Mouse (Mus musculus): Measurements from ENCODE around the gene Cobl.

Cobl gene

DNA sequence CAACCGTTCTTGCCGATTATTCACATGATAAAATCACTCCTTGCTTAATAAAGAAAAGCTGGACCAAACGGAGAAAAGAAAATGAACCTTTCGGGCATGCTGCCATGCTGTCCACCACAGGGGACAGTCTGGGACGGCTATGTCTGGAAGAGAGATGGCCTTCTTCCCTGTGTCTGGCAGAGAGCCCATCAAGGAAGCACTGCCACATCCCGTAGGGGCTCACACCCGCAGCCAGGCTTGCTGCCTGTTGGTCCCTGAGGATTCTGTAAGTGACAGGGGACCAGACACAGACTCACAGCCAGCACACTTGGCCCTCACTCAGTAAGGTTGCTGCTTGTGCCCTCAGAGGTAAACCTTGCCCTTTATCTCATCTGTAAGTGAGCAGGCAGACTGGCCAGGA is 235.3 kb downstream of the Cobl start:
- DNase-seq (ENCODE audit: low read depth, low spot score): no peak

DNA sequence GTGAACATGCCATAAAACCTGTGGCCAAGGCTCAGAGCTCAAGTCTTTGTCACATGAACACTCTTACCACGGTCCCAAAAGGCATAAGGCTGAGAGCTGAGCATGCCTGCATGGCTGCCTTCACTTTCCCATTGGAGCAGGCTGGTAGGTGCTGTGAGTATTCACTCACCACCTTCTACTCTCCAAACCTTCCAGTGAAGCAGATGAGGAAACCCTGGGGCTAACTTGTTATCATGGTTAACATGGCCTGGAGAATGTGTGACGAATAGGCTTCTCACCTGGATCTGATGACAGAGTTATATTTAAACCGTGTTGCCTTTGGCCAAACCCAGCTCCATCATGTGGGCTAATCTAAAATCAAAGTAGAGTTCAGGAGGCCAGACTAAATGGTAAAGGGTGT is 237.4 kb downstream of the Cobl start:
- no peak for DNase-seq (ENCODE audit: low read depth, low spot score)

GRCm38 (mm10) chr11:12219594-12220530 is 244.9 kb downstream of the Cobl start:
- no peak for DNase-seq (ENCODE audit: low read depth, low spot score)

- DNase-seq (ENCODE audit: low read depth, low spot score): no peak
Measured at GRCm38 (mm10) chr11:12216897-12217296, 247.9 kb downstream of the Cobl start.

DNA sequence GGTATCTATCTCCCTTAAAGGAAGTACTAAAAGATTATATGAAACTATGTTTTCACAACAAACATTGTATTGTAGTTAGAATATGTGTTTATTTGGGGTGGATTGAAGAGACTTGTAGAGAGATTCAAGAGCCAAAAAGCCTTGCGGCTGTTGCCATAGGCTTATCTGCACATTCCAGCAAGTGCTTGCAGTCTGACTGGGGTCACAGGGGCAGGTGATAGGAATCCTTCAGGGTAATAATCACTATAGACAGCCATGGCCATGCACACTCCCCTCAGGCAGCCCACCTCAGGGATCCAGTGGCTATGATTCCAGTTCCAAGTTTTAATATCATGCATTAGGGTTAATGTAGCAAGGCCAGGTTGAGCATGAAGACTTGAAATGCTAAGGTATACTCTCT is 249.2 kb downstream of the Cobl start:
- DNase-seq (ENCODE audit: low read depth, low spot score): no peak

GRCm38 (mm10) chr11:12208574-12208973 is 256.2 kb downstream of the Cobl start:
- no peak for DNase-seq (ENCODE audit: low read depth, low spot score)

GRCm38 (mm10) chr11:12205201-12206161 is 259.3 kb downstream of the Cobl start:
- no peak for DNase-seq (ENCODE audit: low read depth, low spot score)

- no peak for DNase-seq (ENCODE audit: low read depth, low spot score)
Measured at GRCm38 (mm10) chr11:12199441-12199840, 265.3 kb downstream of the Cobl start.

GRCm38 (mm10) chr11:12198700-12199349 is 265.9 kb downstream of the Cobl start:
- DNase-seq (ENCODE audit: low read depth, low spot score): no peak

DNA sequence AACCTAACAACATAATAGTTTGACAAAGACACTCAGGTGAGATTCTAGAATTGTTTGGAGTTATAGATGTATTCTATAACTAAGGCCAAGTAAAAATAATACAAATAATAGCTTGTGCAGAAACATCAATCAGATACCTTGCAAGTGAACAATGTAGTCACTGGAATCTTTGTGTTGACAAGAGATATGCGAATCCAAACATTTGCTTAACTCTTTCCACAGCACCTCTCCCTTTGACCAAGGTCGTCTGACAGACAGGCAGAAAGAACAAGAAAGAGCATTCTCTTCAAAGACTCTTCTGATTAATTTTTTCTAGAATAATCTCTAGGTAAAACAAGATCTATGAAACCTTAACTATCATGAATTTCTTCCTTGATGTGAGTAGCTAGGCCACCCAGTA is 266.7 kb downstream of the Cobl start:
- no peak for DNase-seq (ENCODE audit: low read depth, low spot score)

DNA sequence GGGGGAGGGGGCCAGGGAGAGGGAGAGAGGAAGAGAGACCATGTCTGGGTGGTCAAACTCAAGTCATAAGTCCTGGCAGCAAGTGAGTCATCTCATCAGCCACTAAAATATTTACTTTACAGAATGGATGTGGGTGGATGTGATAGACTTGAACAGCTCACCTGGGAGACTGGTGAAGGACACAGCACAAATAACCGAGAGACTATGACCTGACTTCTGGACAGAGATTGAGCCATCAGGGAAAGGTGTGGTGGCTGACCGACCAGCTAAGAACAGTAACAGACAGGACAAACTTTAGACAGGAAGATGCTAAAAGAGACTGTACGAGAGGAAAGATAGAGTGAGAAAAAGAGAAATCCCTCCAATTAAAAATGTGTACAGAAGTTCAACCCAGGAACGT is 267.2 kb downstream of the Cobl start:
- DNase-seq (ENCODE audit: low read depth, low spot score): no peak

DNA sequence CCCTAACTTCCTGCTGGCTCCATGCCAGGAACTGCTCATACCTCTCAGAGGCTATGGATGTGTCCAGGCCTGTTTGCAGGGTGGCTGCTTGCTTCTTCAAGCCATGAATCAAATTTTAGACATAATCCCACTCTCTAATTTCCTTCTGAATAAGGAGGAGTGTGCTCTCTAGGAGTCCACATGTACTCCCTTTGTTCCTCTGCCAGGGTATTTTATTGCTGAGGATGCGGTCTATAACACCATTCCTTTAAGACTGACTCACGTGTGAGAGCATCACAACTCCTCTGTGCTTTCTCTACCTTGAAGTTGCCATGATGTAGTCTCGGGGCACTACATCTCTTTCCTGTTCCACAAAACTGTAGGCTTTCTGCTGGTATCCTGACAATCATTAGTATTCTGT is 269.4 kb downstream of the Cobl start:
- no peak for DNase-seq (ENCODE audit: low read depth, low spot score)

DNA sequence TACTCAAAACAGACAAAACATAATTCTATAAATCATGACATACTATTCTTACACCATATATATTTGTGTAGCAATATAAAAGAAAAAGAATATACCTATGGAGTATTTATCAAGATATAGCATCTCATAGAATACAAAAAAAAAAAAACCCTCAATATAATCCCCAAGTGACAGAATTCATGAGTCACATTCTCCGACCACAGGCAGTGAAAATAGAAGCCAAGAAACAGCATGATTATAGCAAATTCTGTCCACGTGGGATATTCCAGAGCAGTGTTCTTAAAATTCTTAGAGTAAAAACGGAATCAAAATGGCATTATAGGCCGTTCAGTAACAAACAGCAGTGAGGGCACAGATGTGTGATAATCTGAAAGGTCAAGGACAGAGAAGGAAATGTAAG is 271.4 kb downstream of the Cobl start:
- no peak for DNase-seq (ENCODE audit: low read depth, low spot score)

- no peak for DNase-seq (ENCODE audit: low read depth, low spot score)
Measured at GRCm38 (mm10) chr11:12191386-12191785, 273.4 kb downstream of the Cobl start.

DNA sequence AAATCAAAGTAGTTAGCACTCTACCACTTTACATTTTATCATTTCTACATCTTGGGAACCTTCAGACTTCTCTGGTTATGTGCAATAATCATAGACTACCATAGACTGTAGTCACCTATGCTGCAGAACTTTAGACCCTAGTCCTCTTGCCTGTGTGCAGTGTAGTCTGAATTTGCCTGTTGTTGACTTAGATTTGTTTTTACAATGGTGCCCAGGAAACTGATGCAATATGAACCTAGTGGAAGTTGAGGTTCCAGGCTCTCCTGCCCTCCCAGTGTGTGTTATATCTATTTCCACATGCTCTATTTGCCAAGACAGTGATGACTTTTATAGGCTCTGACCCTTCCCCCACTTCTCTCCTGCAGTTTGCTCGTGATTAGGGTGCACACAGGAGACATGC is 274.3 kb downstream of the Cobl start:
- DNase-seq (ENCODE audit: low read depth, low spot score): no peak
